Mouse (Mus musculus): ENCODE results near the gene Grm7.

- TF ChIP-seq POLR2A (IDR thresholded peaks at IDR 0.05; ENCODE audit: low read depth, low read length), result no peak
- TF ChIP-seq CTCF (conservative IDR thresholded peaks at IDR 0.05; ENCODE audit: insufficient read depth, insufficient read length, low read depth, low read length), result no peak
These were observed 612.9 kb downstream of the Grm7 start for GRCm38 (mm10) chr6:111258256-111258655.
